Mouse (Mus musculus) cerebellum, postnatal 36 days (tissue): ENCODE results near the gene Xbp1.
A peak's percentile ranks its signal among the peaks of the same experiment; 100 is the strongest.
"Not testable (repeated sequence)": the region's sequence is repeated elsewhere in the genome, so short reads cannot be mapped to it uniquely, and the experiment has no call there.

Source experiments
- DNase-seq, 2 experiments: peaks; one replicate each; pipeline ENCODE4 v3.0.0; 2021 to 2022; ENCODE audit warnings: mixed read lengths in 2 of 2

Gene Xbp1

DNA sequence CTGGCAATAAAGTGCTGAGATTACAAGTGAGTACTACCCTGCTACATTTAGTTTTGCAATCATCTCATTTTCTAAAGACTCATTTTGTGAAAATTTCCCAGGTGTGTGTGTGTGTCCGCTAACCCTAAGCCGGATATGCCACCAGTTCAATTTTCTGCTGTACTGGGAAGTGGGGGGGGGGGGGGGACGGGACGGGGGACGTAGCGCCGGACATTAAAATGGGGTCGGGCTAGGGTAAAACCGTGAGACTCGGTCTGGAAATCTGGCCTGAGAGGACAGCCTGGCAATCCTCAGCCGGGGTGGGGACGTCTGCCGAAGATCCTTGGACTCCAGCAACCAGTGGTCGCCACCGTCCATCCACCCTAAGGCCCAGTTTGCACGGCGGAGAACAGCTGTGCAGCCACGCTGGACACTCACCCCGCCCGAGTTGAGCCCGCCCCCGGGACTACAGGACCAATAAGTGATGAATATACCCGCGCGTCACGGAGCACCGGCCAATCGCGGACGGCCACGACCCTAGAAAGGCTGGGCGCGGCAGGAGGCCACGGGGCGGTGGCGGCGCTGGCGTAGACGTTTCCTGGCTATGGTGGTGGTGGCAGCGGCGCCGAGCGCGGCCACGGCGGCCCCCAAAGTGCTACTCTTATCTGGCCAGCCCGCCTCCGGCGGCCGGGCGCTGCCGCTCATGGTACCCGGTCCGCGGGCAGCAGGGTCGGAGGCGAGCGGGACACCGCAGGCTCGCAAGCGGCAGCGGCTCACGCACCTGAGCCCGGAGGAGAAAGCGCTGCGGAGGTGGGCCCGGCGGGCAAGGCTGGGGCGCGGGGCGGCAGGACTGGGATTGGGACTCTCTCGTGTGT lies at the start of gene Xbp1:
Gene Xbp1 (plus strand): TSS at position 248 of the 854 bp plus-strand sequence.
- peak; percentile 98 for DNase-seq

DNA sequence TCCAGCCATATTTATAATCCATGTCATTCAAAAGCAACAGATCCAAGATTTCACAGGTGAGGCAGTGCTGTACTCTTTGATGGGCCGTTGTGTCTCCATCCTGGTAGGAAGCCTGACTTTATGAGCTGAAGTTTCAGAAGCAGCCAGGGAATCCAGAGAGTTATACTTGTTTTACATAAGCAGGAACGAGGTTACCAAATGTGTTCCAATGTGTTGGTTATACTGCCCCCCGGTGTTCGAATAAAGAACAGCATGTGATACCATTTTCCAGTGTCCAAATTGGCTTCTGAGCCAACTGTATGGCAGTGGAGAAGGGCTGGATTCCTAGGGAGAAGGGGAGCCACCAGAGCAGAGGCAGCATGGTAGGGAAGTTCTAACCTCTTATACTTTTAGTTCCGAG lies 46.3 kb upstream of the Xbp1 start:
- DNase-seq = peak; percentile 67 to 85

- DNase-seq = not testable (repeated sequence)
Measured at GRCm38 (mm10) chr11:5475556-5476118, 44.8 kb upstream of the Xbp1 start.

DNA sequence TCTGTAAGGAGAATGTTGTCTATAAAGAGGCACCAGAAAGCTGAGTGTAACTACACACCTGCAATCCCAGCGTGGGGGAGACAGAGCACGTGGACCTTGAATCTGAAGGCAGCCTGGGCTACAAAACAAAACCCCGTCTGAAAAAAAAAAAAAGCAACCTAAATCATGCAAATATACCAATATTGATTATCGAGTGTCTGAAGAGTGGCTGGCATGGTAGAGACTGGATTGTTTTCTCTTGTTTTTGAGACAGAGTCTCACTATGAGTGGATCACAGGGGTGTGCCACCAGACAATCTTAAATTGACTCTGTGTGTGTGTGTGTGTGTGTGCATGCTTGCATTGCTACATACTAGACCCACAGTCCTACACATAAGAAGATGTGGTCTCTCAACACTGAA lies 43.7 kb upstream of the Xbp1 start:
- no peak for DNase-seq

DNA sequence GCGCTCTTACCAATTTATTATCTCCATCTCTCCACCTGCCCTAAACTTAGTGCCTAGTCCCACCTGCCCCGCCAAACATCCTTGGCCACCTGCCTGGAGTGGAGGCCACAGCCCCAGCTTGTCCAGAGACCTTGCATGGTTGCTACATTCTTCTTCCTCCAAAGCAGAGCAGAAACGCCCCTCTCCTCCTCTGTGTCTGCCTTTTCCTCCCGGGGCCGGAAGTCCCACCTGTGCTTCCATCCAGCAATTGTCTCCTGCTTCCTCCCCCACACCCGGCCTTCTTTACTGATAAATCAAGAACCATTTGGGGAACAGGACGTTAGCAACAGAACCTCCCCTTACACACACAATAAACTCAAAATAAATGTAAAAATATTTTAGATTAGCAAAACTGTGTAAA lies 42.3 kb upstream of the Xbp1 start:
- DNase-seq = no peak

- DNase-seq = no peak
Measured at GRCm38 (mm10) chr11:5478831-5479230, 41.6 kb upstream of the Xbp1 start.

- DNase-seq = no peak
Measured at GRCm38 (mm10) chr11:5482581-5482980, 37.9 kb upstream of the Xbp1 start.

DNA sequence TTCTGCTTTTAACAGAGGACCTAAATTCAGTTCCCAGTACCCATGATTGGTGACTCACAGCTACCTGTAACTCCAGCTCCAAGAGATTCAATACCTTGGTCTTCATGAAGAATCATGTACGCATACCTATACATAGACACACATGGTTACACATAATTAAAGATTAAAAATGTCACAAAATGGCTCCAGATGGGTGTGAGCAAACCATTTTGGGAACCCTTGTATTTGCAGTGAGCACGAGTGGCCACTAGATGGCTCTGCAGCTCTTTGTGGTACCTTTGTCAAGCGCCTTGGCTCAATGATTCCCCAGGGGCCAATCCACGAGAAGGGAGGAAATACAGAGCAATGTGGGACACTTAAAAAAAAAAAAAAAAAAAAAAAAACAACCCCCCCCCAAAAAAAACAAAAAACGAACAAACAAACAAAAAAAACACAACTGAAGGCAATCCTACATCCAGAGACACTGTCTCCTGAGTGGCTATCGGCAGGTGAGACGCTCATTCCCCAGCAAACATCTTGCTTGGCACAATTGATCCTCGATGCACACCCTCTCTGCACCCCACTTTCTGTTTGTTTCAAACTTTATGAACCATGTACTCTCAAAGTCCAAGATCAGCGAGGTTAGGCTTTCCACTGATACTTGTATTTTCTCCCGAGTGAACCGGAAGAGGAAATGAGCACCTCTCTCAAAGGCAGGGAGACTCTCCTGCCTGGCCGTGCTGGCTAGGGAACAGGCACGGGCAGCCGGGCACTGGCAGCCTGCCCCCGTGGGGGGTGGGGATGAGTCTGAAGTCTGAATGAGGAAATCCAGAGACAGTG lies 35.1 kb upstream of the Xbp1 start:
- peak; percentile 85 to 90 for DNase-seq

- DNase-seq = not testable (repeated sequence)
Measured at GRCm38 (mm10) chr11:5489433-5489832, 31.0 kb upstream of the Xbp1 start.

DNA sequence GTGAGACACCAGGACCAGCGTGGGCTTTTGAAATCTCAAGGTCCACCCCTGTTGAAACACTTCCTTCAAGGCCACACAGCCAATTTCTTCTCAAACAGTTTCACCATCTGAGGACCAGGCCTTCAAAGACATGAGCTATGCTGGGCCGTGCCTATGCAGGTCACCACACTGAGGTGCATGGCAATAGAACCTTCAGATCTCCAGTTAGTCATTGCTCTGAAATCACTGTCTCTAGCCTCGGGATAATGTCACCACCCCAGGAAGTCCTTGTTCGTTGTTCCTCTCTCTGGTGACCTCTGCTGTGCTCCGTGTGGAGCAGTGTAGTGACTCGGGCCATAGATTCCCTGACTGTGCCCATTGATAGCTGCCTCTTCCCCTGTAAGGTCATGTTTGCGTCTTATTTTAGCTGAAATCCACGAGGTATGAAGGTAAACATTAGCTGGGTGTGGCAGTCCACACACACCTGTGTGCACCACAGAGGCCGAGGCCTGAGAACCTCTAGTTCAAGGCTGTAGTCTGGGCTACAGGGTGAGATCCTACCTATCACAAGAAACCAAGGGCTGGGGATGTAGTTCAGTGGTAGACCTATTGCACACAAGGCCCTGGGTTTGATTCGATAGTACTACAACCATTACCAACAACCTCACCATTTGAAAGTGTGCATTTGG lies 29.3 kb upstream of the Xbp1 start:
- no peak for DNase-seq

GRCm38 (mm10) chr11:5491912-5492311 lies 28.5 kb upstream of the Xbp1 start:
- no peak for DNase-seq

DNA sequence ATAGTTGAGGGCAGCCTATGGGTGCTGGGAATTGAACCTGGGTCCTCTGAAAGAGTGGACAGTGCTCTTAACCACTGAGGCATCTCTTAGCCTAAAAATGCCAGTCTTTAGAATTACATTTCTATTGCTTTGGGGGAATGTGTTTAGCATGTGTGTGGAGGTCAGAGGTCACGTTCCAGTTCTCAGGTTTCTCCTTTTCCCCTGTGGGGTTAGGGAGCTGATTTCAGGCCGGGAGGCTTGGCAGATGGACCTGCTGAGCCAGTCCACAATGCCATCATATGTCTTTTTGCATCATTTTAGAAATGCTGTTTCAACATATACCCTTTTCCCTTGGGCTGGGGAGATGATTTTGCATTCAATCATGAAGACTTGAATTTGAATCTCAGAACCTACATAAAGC lies 26.6 kb upstream of the Xbp1 start:
- DNase-seq = no peak

DNA sequence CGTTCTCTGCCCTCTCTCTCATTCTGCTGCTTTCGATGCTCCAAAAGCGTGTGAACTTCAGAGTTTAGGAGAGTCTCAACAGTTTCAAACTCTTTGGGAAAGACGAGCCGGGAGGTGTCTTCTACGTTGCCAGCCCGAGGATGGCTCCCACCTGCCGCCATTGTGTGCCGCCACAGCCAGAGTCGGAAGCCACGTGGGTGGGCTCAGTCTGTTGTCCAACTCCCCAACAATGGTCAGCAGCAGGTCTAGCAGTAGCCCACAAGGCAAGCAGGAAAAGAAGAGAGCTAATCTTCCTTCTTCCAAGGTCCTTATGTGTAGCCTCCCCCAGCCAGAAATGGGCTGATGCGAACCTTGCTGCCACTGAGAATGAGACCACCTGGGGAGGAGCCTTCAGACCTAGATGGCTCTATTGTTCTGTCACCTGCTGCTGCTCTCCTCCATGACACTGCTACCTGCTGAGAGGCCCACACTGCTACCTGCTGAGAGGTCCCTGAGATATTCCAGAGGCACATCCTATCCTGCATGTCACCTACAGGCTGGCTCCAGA lies 25.1 kb upstream of the Xbp1 start:
- DNase-seq = no peak

- DNase-seq = no peak
Measured at GRCm38 (mm10) chr11:5495906-5496305, 24.6 kb upstream of the Xbp1 start.

GRCm38 (mm10) chr11:5496559-5497248 lies 23.8 kb upstream of the Xbp1 start:
- DNase-seq = no peak

GRCm38 (mm10) chr11:5498422-5498821 lies 22.0 kb upstream of the Xbp1 start:
- DNase-seq = no peak

DNA sequence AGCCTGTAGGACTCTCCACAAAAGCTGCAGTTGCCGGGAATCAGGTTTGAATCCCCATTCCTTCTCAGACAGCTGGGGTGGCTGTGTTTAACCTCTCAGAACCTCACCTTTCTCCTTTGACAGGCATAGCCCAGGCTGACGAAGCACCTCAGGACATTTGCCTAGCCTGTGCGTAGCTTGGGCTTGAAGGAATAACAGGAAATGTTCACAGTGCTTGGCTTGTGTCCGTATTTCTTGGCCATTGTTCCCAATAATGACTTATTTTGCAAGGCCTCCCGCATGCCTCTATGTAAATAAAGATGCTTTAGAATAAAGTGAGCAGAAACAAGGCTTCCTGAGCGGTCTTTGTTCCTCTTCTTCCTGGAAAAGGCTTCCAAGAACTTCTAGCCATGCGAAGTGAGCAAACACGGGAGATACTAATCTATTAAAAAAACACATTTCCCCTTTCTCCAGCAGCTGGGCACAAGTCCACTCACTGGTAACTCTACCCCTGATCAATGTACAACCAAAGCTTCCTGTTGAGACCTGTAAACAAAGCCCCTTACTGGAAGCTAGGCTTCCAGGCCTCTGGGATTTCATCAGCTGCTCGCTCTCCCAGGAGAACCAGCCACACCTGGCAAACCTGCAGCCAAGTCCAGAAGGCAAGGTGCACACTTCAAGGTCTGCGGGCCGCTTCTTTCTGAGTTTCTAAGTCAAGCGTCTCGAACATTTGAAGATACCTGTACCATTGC lies 21.4 kb upstream of the Xbp1 start:
- no peak for DNase-seq

DNA sequence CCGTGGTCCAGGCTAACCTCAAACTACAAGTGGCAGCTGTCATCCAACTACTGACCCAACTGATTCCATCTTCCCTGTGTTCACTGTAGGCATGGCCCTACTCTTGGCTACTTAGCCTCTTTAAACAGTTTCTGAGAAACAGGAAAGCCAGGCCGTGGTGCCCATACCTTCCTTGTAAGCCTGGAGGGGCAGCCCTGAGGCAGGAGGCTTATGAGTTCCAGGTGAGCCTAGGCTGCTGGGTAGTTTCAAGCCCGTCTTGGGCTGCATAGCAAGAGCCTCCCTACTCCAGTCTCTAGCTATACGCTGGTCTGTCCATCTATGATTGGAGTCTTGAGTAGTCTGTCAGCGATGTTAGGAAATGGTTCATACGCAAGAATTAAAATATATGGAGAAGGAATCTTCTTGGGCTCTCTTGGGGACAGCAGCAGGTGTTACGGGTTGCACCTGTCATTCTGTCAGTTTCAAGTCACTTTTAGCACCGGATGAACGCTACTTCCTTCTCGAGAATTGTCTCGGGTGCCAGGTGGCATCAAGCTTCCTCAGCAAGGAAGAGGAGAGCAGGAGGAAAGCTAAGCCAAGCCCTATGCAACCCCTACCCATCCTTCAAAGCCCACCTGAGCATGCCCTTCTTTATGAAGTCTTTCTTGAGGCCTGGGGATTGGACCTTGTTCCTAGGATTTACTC lies 20.4 kb upstream of the Xbp1 start:
- no peak for DNase-seq

DNA sequence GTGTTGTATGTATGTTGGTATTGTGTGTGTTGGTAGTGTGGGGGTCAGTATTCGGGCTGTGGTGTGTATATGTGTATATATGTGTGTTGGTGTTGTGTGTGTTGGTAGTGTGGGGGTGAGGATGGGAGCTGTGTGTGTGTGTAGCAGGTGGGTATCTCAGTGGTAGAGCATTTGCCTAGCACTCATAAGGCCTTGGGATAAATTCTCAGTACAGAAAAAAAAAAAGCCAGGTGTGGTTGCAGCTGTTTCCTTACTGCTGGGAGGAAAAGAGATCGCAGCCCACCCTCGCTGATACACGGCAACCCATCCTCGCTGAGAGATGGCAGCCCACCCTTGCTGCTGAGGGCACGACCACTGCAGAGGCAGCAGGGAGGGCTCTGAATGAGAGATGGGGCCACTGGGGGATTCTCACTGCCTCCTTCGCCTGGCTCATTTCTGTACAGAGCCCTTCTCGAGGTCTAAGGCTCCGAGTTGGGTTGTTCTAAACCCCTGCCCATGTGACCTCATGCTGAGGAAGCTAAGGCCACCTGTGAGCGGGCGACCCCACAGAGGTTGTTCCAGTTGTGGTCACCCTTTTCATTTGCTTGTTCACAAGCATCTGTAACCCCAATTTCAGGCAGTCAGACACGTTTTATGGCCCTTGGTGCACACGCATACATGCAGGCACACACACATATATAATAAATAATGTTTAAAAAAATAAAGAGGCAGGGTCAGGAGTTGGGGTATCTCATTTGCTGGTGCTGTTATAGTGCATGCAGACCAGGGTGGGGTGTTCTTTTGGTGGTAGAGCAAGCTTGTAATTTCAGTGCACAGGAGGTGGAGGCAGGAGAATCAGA lies 19.3 kb upstream of the Xbp1 start:
- DNase-seq = no peak
